Mouse (Mus musculus): Measurements from ENCODE around the gene Ifrd2.

DNA sequence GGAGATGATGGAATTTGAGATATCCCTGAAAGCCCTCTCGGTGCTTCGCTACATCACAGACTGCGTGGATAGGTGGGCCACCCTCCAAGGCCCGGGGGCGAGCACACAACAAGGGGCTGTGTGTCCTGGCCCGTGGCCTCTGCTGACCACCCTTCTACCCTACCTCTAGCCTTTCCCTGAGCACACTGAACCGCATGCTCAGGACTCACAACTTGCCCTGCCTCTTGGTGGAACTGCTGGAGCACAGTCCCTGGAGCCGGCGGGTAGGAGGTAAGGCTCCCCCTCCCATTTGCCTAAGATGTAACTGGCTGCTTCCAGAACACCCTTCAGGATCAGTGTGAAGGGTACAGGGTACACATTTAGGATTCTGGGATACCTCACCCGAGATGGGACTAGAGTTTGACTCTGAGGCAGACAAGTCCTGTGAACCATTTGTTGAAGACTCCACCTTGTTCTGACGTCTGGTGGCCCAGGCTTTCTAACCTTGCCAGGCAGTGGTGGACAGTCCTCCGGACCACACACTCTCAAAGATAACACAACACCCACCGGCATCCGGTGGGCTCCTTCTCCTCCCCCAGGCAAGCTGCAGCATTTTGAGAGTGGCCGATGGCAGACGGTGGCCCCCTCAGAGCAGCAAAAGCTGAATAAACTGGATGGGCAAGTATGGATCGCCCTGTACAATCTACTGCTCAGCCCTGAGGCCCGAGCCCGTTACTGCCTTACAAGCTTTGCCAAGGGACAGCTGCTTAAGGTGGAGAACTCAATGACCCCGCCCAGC, 38.0 kb upstream of the Ifrd2 start:
- TF ChIP-seq CTCF (IDR thresholded peaks at IDR 0.05; ENCODE audit: low read depth), result no peak
- no peak for TF ChIP-seq EP300 (IDR thresholded peaks at IDR 0.05; ENCODE audit: low read depth)

All from liver, embryonic 14.5 days (tissue).